Mouse (Mus musculus) hematopoietic stem cell, adult 5-6 weeks (primary cell): ENCODE results near the gene Scaf1. TPM values are rescaled to one million over a fixed set of nuclear protein-coding genes. Genes with fewer than 3 reads are reported as not detected.

Experiments used
- ATAC-seq, 2 experiments: fragments of 125-278 bp in 1 of 2; replicated peaks in 1 of 2; 2 replicates each; pipeline ENCODE4 v1.8.0; 2016 to 2017; ENCODE audit warnings: inconsistent platforms in 2 of 2, mild to moderate bottlenecking in 2 of 2, moderate number of reproducible peaks in 2 of 2, low read depth in 1 of 2, moderate TSS enrichment in 1 of 2; ENCODE audit not compliant: low FRiP score in 2 of 2, poor library complexity in 2 of 2, severe bottlenecking in 2 of 2, insufficient read depth in 1 of 2, low TSS enrichment in 1 of 2
- total RNA-seq: library from RNA; stranded (forward); fragments of 172-1452, 232-1000 nt; gene quantifications from 2 replicates; pipeline ENCODE4 v1.2.3, GENCODE M21; 2017

Gene Scaf1
- total RNA-seq, 1 experiment from 2014 or later = 11.3 TPM

DNA sequence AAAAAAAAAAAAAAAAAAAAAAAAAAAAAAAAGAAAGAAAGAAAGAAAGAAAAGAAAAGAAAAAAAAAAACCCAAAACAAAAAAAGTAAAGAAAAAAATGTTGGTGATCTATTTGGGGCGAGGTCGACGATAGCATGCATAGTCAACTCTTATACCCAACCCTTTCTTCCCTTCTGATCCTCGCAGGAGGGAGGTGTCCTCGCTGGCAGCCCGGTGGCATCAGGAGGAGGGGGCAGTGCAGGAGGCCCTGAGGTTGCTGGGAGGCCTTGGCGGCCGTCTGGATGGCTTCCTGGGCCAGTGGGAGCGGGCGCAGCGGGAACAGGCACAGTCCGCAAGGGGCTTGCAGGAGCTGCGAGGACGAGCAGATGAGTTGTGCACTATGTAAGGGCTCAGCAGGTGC is 62.6 kb downstream of the Scaf1 start:
- ATAC-seq = no peak

Other genes with a start within 250 kb of the Scaf1 start
- gene Nup62, start 200.3 kb downstream of the Scaf1 start, total RNA-seq = 96.9 and 114 TPM in 2 replicates
- gene Il4i1, start 200.0 kb downstream of the Scaf1 start, total RNA-seq = 1.3 TPM in 1 of 2 replicates, not detected in the other
- gene Atf5, start 199.7 kb downstream of the Scaf1 start, total RNA-seq = 3.1 and 3.3 TPM in 2 replicates
- gene Akt1s1, start 167.4 kb downstream of the Scaf1 start, total RNA-seq = 32.6 and 38.0 TPM in 2 replicates
- gene Tbc1d17, start 167.3 kb downstream of the Scaf1 start, total RNA-seq = 21.6 and 29.3 TPM in 2 replicates
- 27.8 and 30.0 TPM in 2 replicates for gene Pnkp, start 159.2 kb downstream of the Scaf1 start, total RNA-seq
- 41.8 and 54.1 TPM in 2 replicates for gene Ptov1, start 146.6 kb downstream of the Scaf1 start, total RNA-seq
- 6.7 and 11.8 TPM in 2 replicates for gene Med25, start 123.7 kb downstream of the Scaf1 start, total RNA-seq
- 33.3 and 39.8 TPM in 2 replicates for gene Fuz, start 120.3 kb downstream of the Scaf1 start, total RNA-seq
- 12.4 and 25.5 TPM in 2 replicates for gene Ap2a1, start 86.9 kb downstream of the Scaf1 start, total RNA-seq
- not detected in 2 replicates for gene Tsks, start 73.2 kb downstream of the Scaf1 start, total RNA-seq
- gene Cpt1c, start 41.5 kb downstream of the Scaf1 start, total RNA-seq = 0.20 TPM in 1 of 2 replicates, not detected in the other
- gene Prmt1, start 29.8 kb downstream of the Scaf1 start, total RNA-seq = 156 and 185 TPM in 2 replicates
- gene Irf3, start 18.7 kb downstream of the Scaf1 start, total RNA-seq = 75.7 and 137 TPM in 2 replicates
- 19.8 and 35.1 TPM in 2 replicates for gene Bcl2l12, start 17.7 kb downstream of the Scaf1 start, total RNA-seq
- 1.9 and 9.0 TPM in 2 replicates for gene Rras, start 1.6 kb upstream of the Scaf1 start, total RNA-seq
- 3.9 and 4.6 TPM in 2 replicates for gene Prr12, start 36.5 kb upstream of the Scaf1 start, total RNA-seq
- 56.2 and 72.8 TPM in 2 replicates for gene Nosip, start 46.1 kb upstream of the Scaf1 start, total RNA-seq
- gene Prrg2, start 46.3 kb upstream of the Scaf1 start, total RNA-seq = 6.6 and 6.7 TPM in 2 replicates
- gene Rcn3, start 75.9 kb upstream of the Scaf1 start, total RNA-seq = 41.8 and 52.6 TPM in 2 replicates
- gene Fcgrt, start 87.5 kb upstream of the Scaf1 start, total RNA-seq = 15.3 and 23.1 TPM in 2 replicates
- 1,545 and 1,649 TPM in 2 replicates for gene Rps11, start 108.1 kb upstream of the Scaf1 start, total RNA-seq
- 3,499 and 4,043 TPM in 2 replicates for gene Rpl13a, start 112.4 kb upstream of the Scaf1 start, total RNA-seq
- gene Gm45713, start 119.9 kb upstream of the Scaf1 start, total RNA-seq = 0.35 and 0.56 TPM in 2 replicates
- 15.7 and 18.9 TPM in 2 replicates for gene Flt3l, start 120.1 kb upstream of the Scaf1 start, total RNA-seq
- gene Pih1d1, start 137.9 kb upstream of the Scaf1 start, total RNA-seq = 38.0 and 60.7 TPM in 2 replicates
- gene Aldh16a1, start 138.2 kb upstream of the Scaf1 start, total RNA-seq = 25.0 and 32.6 TPM in 2 replicates
- 1.0 TPM in 1 of 2 replicates, not detected in the other for gene Slc17a7, start 147.6 kb upstream of the Scaf1 start, total RNA-seq
- gene Gfy, start 163.2 kb upstream of the Scaf1 start, total RNA-seq = not detected in 2 replicates
- gene Pth2, start 164.6 kb upstream of the Scaf1 start, total RNA-seq = not detected in 2 replicates
- gene Ccdc155, start 188.5 kb upstream of the Scaf1 start, total RNA-seq = 0.60 and 0.75 TPM in 2 replicates
- 37.0 TPM in 2 replicates for gene Dkkl1, start 195.8 kb upstream of the Scaf1 start, total RNA-seq
- gene Tead2, start 199.4 kb upstream of the Scaf1 start, total RNA-seq = 5.1 and 9.9 TPM in 2 replicates
- 76.4 and 103 TPM in 2 replicates for gene Cd37, start 222.8 kb upstream of the Scaf1 start, total RNA-seq
- not detected in 2 replicates for gene Slc6a16, start 224.7 kb upstream of the Scaf1 start, total RNA-seq